Mouse (Mus musculus): ENCODE results near the gene Tnrc6a.

Tnrc6a gene

GRCm38 (mm10) chr7:123235449-123235848 is 111.8 kb downstream of the Tnrc6a start:
- no peak for DNase-seq (ENCODE audit: low spot score in 2 of 2)

DNA sequence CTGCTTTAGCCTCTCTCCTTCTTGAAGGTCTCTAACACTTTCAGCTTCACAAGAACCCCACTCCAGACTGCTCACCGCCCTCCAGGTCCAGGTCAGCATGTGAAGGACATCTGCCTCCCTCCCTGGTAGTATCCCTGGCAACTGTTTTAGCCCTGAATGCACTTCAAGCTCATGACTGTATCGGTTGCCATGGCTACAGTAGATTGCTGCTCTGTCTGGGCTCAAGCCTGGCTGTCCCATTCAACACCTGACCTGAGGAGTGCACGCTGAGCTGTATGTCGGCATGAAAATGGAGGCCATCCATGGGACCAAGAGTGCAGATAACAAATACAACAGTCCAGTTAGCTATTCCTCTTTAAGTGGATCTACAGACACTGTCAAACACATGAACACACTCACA is 114.9 kb downstream of the Tnrc6a start:
- DNase-seq (ENCODE audit: low spot score in 2 of 2): no peak

DNA sequence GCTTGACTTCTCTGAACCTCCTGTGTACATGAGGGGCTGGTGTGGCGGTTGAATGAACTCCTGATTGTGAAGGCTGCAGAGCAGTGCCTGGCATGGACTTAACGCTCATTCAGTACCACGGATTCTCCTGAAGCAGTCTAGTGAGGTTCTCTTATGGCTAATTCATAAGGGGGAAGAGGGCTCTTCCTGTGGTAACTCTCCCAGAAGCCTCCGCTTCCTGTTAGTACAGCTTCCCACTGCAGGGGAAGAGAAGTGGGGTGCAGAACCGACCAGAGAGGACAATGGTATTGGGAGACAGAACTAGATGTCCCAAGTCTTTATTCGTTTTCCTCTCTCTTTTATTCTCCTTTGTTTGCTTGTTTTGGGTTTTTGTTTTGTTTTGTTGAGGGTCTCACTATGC is 116.4 kb downstream of the Tnrc6a start:
- DNase-seq (ENCODE audit: low spot score in 2 of 2): no peak

GRCm38 (mm10) chr7:123242241-123242640 is 118.6 kb downstream of the Tnrc6a start:
- no peak for DNase-seq (ENCODE audit: low spot score in 2 of 2)

DNA sequence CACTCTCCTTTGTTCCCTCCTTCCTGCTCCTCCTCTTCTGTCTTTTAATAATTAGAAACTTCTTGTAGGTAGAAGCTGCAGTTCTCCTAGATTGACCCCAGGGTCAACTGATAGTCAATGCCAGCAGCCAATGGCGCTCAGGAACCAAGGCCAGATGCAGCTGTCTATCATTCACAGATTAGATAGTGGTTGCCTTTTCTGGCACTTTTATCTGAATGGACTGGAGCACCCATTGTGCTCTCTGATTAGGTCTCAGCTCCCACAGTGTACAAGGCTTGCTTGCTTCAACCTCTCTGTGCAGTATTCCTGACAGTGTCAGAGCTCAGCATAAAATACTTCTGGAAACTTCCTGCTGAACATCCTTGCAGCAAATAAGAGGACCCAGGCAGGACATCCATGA is 121.1 kb downstream of the Tnrc6a start:
- no peak for DNase-seq (ENCODE audit: low spot score in 2 of 2)
